Mouse (Mus musculus): ENCODE measurements around the gene Mpi.

The Mpi gene

GRCm38 (mm10) chr9:57550126-57550862, 2.3 kb downstream of the Mpi start:
- no peak for DNase-seq (ENCODE audit: low read depth, low spot score)
- Histone ChIP-seq H3K27me3 (ENCODE audit: control insufficient read depth, insufficient read depth, low read length, poor library complexity, severe bottlenecking) (no peaks in the 10 kb centered on the region), H3K36me3 (ENCODE audit: control insufficient read depth, insufficient read depth, low read length, poor library complexity, severe bottlenecking) (peaks cover 1% of the 10 kb centered on the region)

GRCm38 (mm10) chr9:57549186-57549585, 3.4 kb downstream of the Mpi start:
- H3K36me3 ChIP-seq (ENCODE audit: control insufficient read depth, insufficient read depth, low read length, poor library complexity, severe bottlenecking): peaks cover 1% of the 10 kb centered on the region
- H3K27me3 ChIP-seq (ENCODE audit: control insufficient read depth, insufficient read depth, low read length, poor library complexity, severe bottlenecking): no peaks in the 10 kb centered on the region
- no peak for DNase-seq (ENCODE audit: low read depth, low spot score)

GRCm38 (mm10) chr9:57547869-57548268, 4.7 kb downstream of the Mpi start:
- DNase-seq (ENCODE audit: low read depth, low spot score): no peak
- Histone ChIP-seq H3K36me3 (ENCODE audit: control insufficient read depth, insufficient read depth, low read length, poor library complexity, severe bottlenecking) (peaks cover 1% of the 10 kb centered on the region), H3K27me3 (ENCODE audit: control insufficient read depth, insufficient read depth, low read length, poor library complexity, severe bottlenecking) (no peaks in the 10 kb centered on the region)

GRCm38 (mm10) chr9:57547287-57547686, 5.3 kb downstream of the Mpi start:
- H3K36me3 ChIP-seq (ENCODE audit: control insufficient read depth, insufficient read depth, low read length, poor library complexity, severe bottlenecking): peaks cover 1% of the 10 kb centered on the region

GRCm38 (mm10) chr9:57543951-57544350, 8.6 kb downstream of the Mpi start:
- no peak for DNase-seq (ENCODE audit: low read depth, low spot score)
- Histone ChIP-seq H3K36me3 (ENCODE audit: control insufficient read depth, insufficient read depth, low read length, poor library complexity, severe bottlenecking) (peaks cover 1% of the 10 kb centered on the region; the same call in 1 of the 2 replicates), H3K27me3 (ENCODE audit: control insufficient read depth, insufficient read depth, low read length, poor library complexity, severe bottlenecking) (no peaks in the 10 kb centered on the region)

More at GRCm38 (mm10) chr9:57547287-57547686, 5.3 kb downstream of the Mpi start:
- no peak for DNase-seq (ENCODE audit: low read depth, low spot score)
- no peaks in the 10 kb centered on the region for H3K27me3 ChIP-seq (ENCODE audit: control insufficient read depth, insufficient read depth, low read length, poor library complexity, severe bottlenecking)

- DNase-seq (ENCODE audit: low read depth, low spot score): peak; percentile 71
- Histone ChIP-seq H3K36me3 (ENCODE audit: control insufficient read depth, insufficient read depth, low read length, poor library complexity, severe bottlenecking) (peaks cover 1% of the 10 kb centered on the region; the same call in 1 of the 2 replicates), H3K27me3 (ENCODE audit: control insufficient read depth, insufficient read depth, low read length, poor library complexity, severe bottlenecking) (no peaks in the 10 kb centered on the region)
These were observed 11.3 kb downstream of the Mpi start for GRCm38 (mm10) chr9:57541312-57541711.

- Histone ChIP-seq H3K27me3 (ENCODE audit: control insufficient read depth, insufficient read depth, low read length, poor library complexity, severe bottlenecking) (no peaks in the 10 kb centered on the region), H3K36me3 (ENCODE audit: control insufficient read depth, insufficient read depth, low read length, poor library complexity, severe bottlenecking) (no peaks in the 10 kb centered on the region)
- no peak for DNase-seq (ENCODE audit: low read depth, low spot score)
These were observed 13.0 kb downstream of the Mpi start for GRCm38 (mm10) chr9:57539550-57539949.

GRCm38 (mm10) chr9:57537728-57538181, 14.8 kb downstream of the Mpi start:
- H3K36me3 ChIP-seq (ENCODE audit: control insufficient read depth, insufficient read depth, low read length, poor library complexity, severe bottlenecking): peaks cover 4% of the 10 kb centered on the region; the same call in 1 of the 2 replicates
- DNase-seq (ENCODE audit: low read depth, low spot score): no peak

GRCm38 (mm10) chr9:57537044-57537727, 15.4 kb downstream of the Mpi start, which contains the start of gene Fam219b:
Fam219b (plus strand) TSS chr9:57537528.
- Histone ChIP-seq H3K27me3 (ENCODE audit: control insufficient read depth, insufficient read depth, low read length, poor library complexity, severe bottlenecking) (no peaks in the 10 kb centered on the region), H3K36me3 (ENCODE audit: control insufficient read depth, insufficient read depth, low read length, poor library complexity, severe bottlenecking) (peaks cover 7% of the 10 kb centered on the region; the same call in 1 of the 2 replicates)
- peak; percentile 87 for DNase-seq (ENCODE audit: low read depth, low spot score)

More at GRCm38 (mm10) chr9:57537728-57538181, 14.8 kb downstream of the Mpi start:
- H3K27me3 ChIP-seq (ENCODE audit: control insufficient read depth, insufficient read depth, low read length, poor library complexity, severe bottlenecking): no peaks in the 10 kb centered on the region

GRCm38 (mm10) chr9:57536362-57536761, 16.2 kb downstream of the Mpi start:
- no peaks in the 10 kb centered on the region for H3K27me3 ChIP-seq (ENCODE audit: control insufficient read depth, insufficient read depth, low read length, poor library complexity, severe bottlenecking)
- peaks cover 14% of the 10 kb centered on the region; the same call in 1 of the 2 replicates for H3K36me3 ChIP-seq (ENCODE audit: control insufficient read depth, insufficient read depth, low read length, poor library complexity, severe bottlenecking)
- no peak for DNase-seq (ENCODE audit: low read depth, low spot score)

GRCm38 (mm10) chr9:57531946-57532345, 20.6 kb downstream of the Mpi start:
- H3K36me3 ChIP-seq (ENCODE audit: control insufficient read depth, insufficient read depth, low read length, poor library complexity, severe bottlenecking): peaks cover 16% of the 10 kb centered on the region; the same call in 1 of the 2 replicates
- H3K27me3 ChIP-seq (ENCODE audit: control insufficient read depth, insufficient read depth, low read length, poor library complexity, severe bottlenecking): no peaks in the 10 kb centered on the region
- no peak for DNase-seq (ENCODE audit: low read depth, low spot score)

- H3K36me3 ChIP-seq (ENCODE audit: control insufficient read depth, insufficient read depth, low read length, poor library complexity, severe bottlenecking): peaks cover 2% of the 10 kb centered on the region; the same call in 1 of the 2 replicates
- no peaks in the 10 kb centered on the region for H3K27me3 ChIP-seq (ENCODE audit: control insufficient read depth, insufficient read depth, low read length, poor library complexity, severe bottlenecking)
- DNase-seq (ENCODE audit: low read depth, low spot score): no peak
These were observed 26.1 kb downstream of the Mpi start for GRCm38 (mm10) chr9:57526435-57526834.

GRCm38 (mm10) chr9:57525516-57525915, 27.0 kb downstream of the Mpi start:
- H3K27me3 ChIP-seq (ENCODE audit: control insufficient read depth, insufficient read depth, low read length, poor library complexity, severe bottlenecking): no peaks in the 10 kb centered on the region
- DNase-seq (ENCODE audit: low read depth, low spot score): no peak
- no peaks in the 10 kb centered on the region; the same call in 1 of the 2 replicates for H3K36me3 ChIP-seq (ENCODE audit: control insufficient read depth, insufficient read depth, low read length, poor library complexity, severe bottlenecking)

- DNase-seq (ENCODE audit: low read depth, low spot score): no peak
These were observed 28.1 kb downstream of the Mpi start for GRCm38 (mm10) chr9:57524439-57524838.

GRCm38 (mm10) chr9:57523754-57524153, 28.8 kb downstream of the Mpi start:
- DNase-seq (ENCODE audit: low read depth, low spot score): peak; percentile 81
- no peaks in the 10 kb centered on the region for H3K36me3 ChIP-seq (ENCODE audit: control insufficient read depth, insufficient read depth, low read length, poor library complexity, severe bottlenecking)
- no peaks in the 10 kb centered on the region for H3K27me3 ChIP-seq (ENCODE audit: control insufficient read depth, insufficient read depth, low read length, poor library complexity, severe bottlenecking)

More at GRCm38 (mm10) chr9:57524439-57524838, 28.1 kb downstream of the Mpi start:
- H3K27me3 ChIP-seq (ENCODE audit: control insufficient read depth, insufficient read depth, low read length, poor library complexity, severe bottlenecking): no peaks in the 10 kb centered on the region
- no peaks in the 10 kb centered on the region; the same call in 1 of the 2 replicates for H3K36me3 ChIP-seq (ENCODE audit: control insufficient read depth, insufficient read depth, low read length, poor library complexity, severe bottlenecking)

Data from splenic B cell, adult 2 months (primary cell).